In genomic region chr5:32104119-32104990, GRCm38 (mm10) we compare ENCODE assay signal across 13 mouse cellular contexts. TPM values are rescaled to one million over a fixed set of nuclear protein-coding genes. Genes with fewer than 3 reads are reported as not detected.
A peak's percentile ranks its signal among the peaks of the same experiment; 100 is the strongest.
DNase-seq lines count a peak whose midpoint lies in the region; ATAC-seq and TF ChIP-seq lines count a peak whose summit lies in the region.
"Had no signal": no experiment of that assay in that cellular context is flagged by ENCODE, and none has a peak within 500 bp of the region (broad histone marks: within the 10 kb centered on the region; RNA-seq: fewer than 3 reads in every experiment).

No protein-coding gene starts in this region.

- 85% methylated on average over 12 of the region's 12 CpGs for WGBS in stomach, embryonic 16.5 days
- 84% methylated on average over 12 of the region's 12 CpGs for WGBS in stomach, postnatal 0 days
- WGBS in intestine, postnatal 0 days: 80% methylated on average over 12 of the region's 12 CpGs
- 87% methylated on average over 12 of the region's 12 CpGs for WGBS in forebrain, embryonic 12.5 days

- no peak for TF ChIP-seq CTCF in stomach, postnatal 0 days (IDR thresholded peaks at IDR 0.05; ENCODE audit: low read depth)
- TF ChIP-seq CTCF in intestine, postnatal 0 days (IDR thresholded peaks at IDR 0.05; ENCODE audit: low read depth): no peak

- H3K4me1 ChIP-seq in stomach, embryonic 16.5 days (ENCODE audit: control insufficient read depth, insufficient read depth, low read length): peaks cover 17% of the 10 kb centered on the region
- H3K4me1 ChIP-seq in stomach, postnatal 0 days (replicated peaks; ENCODE audit: control insufficient read depth, insufficient read depth): no peaks in the 10 kb centered on the region
- peaks cover 4% of the 10 kb centered on the region; the same call in 1 of the 2 replicates for H3K4me1 ChIP-seq in intestine, postnatal 0 days (replicated peaks; ENCODE audit: control insufficient read depth, insufficient read depth, low read length)
- H3K4me1 ChIP-seq in forebrain, embryonic 12.5 days: peaks cover 6% of the 10 kb centered on the region

- H3K36me3 ChIP-seq in stomach, embryonic 16.5 days (ENCODE audit: control insufficient read depth, insufficient read depth, low read length): no peaks in the 10 kb centered on the region
- H3K36me3 ChIP-seq in stomach, postnatal 0 days (ENCODE audit: control insufficient read depth, insufficient read depth, low read length): no peaks in the 10 kb centered on the region
- H3K36me3 ChIP-seq in intestine, postnatal 0 days (ENCODE audit: control insufficient read depth, insufficient read depth): no peaks in the 10 kb centered on the region
- H3K36me3 ChIP-seq in forebrain, embryonic 12.5 days (replicated peaks): no peaks in the 10 kb centered on the region
- H3K36me3 ChIP-seq: embryonic facial prominence, embryonic 15.5 days; limb, embryonic 15.5 days; midbrain, embryonic 13.5 days; stomach, embryonic 15.5 days had no signal

- H3K9ac ChIP-seq in stomach, embryonic 16.5 days (ENCODE audit: low read length): no peak overlapping the region
- no peak overlapping the region for H3K9ac ChIP-seq in stomach, postnatal 0 days (ENCODE audit: low read length)
- H3K9ac ChIP-seq in intestine, postnatal 0 days (ENCODE audit: low read depth, low read length): no peak overlapping the region
- H3K9ac ChIP-seq in forebrain, embryonic 12.5 days: no peak overlapping the region
- H3K9ac ChIP-seq: embryonic facial prominence, embryonic 15.5 days; limb, embryonic 15.5 days; midbrain, embryonic 13.5 days; stomach, embryonic 15.5 days had no signal

- intact Hi-C loops in heart, postnatal 25 days (cut with DNase I): no loop called here

- no peak overlapping the region for H3K4me3 ChIP-seq in stomach, embryonic 16.5 days (replicated peaks; ENCODE audit: low read length)
- no peak overlapping the region for H3K4me3 ChIP-seq in stomach, postnatal 0 days (ENCODE audit: low read depth, low read length)
- H3K4me3 ChIP-seq in intestine, postnatal 0 days (ENCODE audit: low read depth, low read length): no peak overlapping the region
- H3K4me3 ChIP-seq in forebrain, embryonic 12.5 days (replicated peaks): no peak overlapping the region
- H3K4me3 ChIP-seq: embryonic facial prominence, embryonic 15.5 days; limb, embryonic 15.5 days; midbrain, embryonic 13.5 days; stomach, embryonic 15.5 days had no signal

- no peak for DNase-seq in stomach, postnatal 0 days (ENCODE audit: low spot score)
- peak; percentile 77 for DNase-seq in cerebellum, adult 9-11 months
- DNase-seq in naive thymus-derived CD4-positive, alpha-beta T cell, adult 2 months (ENCODE audit: low read depth): peak; percentile 89
- DNase-seq in adrenal gland, postnatal 10 days: no peak
- DNase-seq in heart, postnatal 25 days (ENCODE audit: low spot score): no peak
- DNase-seq: kidney, postnatal 4 days had no signal

- no peaks in the 10 kb centered on the region for H3K27me3 ChIP-seq in stomach, embryonic 16.5 days (ENCODE audit: control insufficient read depth, insufficient read depth, low read length)
- H3K27me3 ChIP-seq in stomach, postnatal 0 days (ENCODE audit: control insufficient read depth, insufficient read depth, low read length): no peaks in the 10 kb centered on the region
- H3K27me3 ChIP-seq in intestine, postnatal 0 days (replicated peaks; ENCODE audit: control insufficient read depth, insufficient read depth, low read length): no peaks in the 10 kb centered on the region
- H3K27me3 ChIP-seq in forebrain, embryonic 12.5 days: no peaks in the 10 kb centered on the region
- H3K27me3 ChIP-seq: embryonic facial prominence, embryonic 15.5 days; limb, embryonic 15.5 days; midbrain, embryonic 13.5 days; stomach, embryonic 15.5 days had no signal

- H3K9me3 ChIP-seq in stomach, embryonic 16.5 days (replicated peaks; ENCODE audit: control insufficient read depth, low read length): no peaks in the 10 kb centered on the region
- no peaks in the 10 kb centered on the region for H3K9me3 ChIP-seq in stomach, postnatal 0 days (ENCODE audit: control insufficient read depth, low read length)
- H3K9me3 ChIP-seq in intestine, postnatal 0 days (ENCODE audit: control insufficient read depth): no peaks in the 10 kb centered on the region
- H3K9me3 ChIP-seq in forebrain, embryonic 12.5 days: no peaks in the 10 kb centered on the region
- H3K9me3 ChIP-seq: embryonic facial prominence, embryonic 15.5 days; limb, embryonic 15.5 days; midbrain, embryonic 13.5 days; stomach, embryonic 15.5 days had no signal

- no peak for TF ChIP-seq EP300 in stomach, postnatal 0 days (optimal IDR thresholded peaks at IDR 0.05)

- no peak overlapping the region for H3K4me2 ChIP-seq in stomach, embryonic 16.5 days (ENCODE audit: low read depth, low read length)
- no peak overlapping the region for H3K4me2 ChIP-seq in stomach, postnatal 0 days (replicated peaks; ENCODE audit: low read depth)
- no peak overlapping the region for H3K4me2 ChIP-seq in intestine, postnatal 0 days (replicated peaks; ENCODE audit: low read depth)
- no peak overlapping the region for H3K4me2 ChIP-seq in forebrain, embryonic 12.5 days
- H3K4me2 ChIP-seq: embryonic facial prominence, embryonic 15.5 days; limb, embryonic 15.5 days; midbrain, embryonic 13.5 days; stomach, embryonic 15.5 days had no signal

- no peak for ATAC-seq in stomach, embryonic 16.5 days (ENCODE audit: insufficient read depth, low FRiP score)
- no peak for ATAC-seq in stomach, postnatal 0 days (ENCODE audit: low FRiP score, low TSS enrichment)
- ATAC-seq in intestine, postnatal 0 days: no peak
- ATAC-seq in forebrain, embryonic 12.5 days (ENCODE audit: low FRiP score): no peak
- ATAC-seq: midbrain, embryonic 13.5 days had no signal

- peak overlapping the region; percentile 87; the same call in 1 of the 2 replicates for H3K27ac ChIP-seq in stomach, embryonic 16.5 days (ENCODE audit: low read length)
- no peak overlapping the region for H3K27ac ChIP-seq in stomach, postnatal 0 days (replicated peaks)
- no peak overlapping the region for H3K27ac ChIP-seq in intestine, postnatal 0 days (ENCODE audit: low read depth, low read length)
- no peak overlapping the region for H3K27ac ChIP-seq in forebrain, embryonic 12.5 days
- H3K27ac ChIP-seq: limb, embryonic 15.5 days; midbrain, embryonic 13.5 days had no signal

RNA-seq across cellular contexts. Expression of gene Fosl2, which starts 31.2 kb away (rescaled TPM):
- 13.3 and 14.3 TPM in 2 replicates for polyA plus RNA-seq in stomach, embryonic 16.5 days (2015; fragmentation: Nextera tagmentation; extraction: Ambion mirVana)
- polyA plus RNA-seq in stomach, postnatal 0 days (2015; fragmentation: Nextera tagmentation; extraction: Ambion mirVana): 10.5 and 11.7 TPM in 2 replicates
- 100 to 1,000 TPM; 167 to 194 TPM for total RNA-seq in adrenal gland, postnatal 10 days (2021)
- 5.8 and 5.9 TPM in 2 replicates for polyA plus RNA-seq in intestine, postnatal 0 days (2015; fragmentation: Nextera tagmentation; extraction: Ambion mirVana)
- 10 to 100 TPM; 19.8 to 24.4 TPM for total RNA-seq in heart, postnatal 25 days (2021)
- polyA plus RNA-seq in forebrain, embryonic 12.5 days (2016; fragmentation: Nextera tagmentation; extraction: Ambion mirVana): 0.92 and 0.96 TPM in 2 replicates

Comparison
In these comparisons a context has a peak if more than half of its experiments do, and no peak if none do; other contexts are left out.
1. DNase-seq: peak in cerebellum, adult 9-11 months (single experiment) and naive thymus-derived CD4-positive, alpha-beta T cell, adult 2 months (single experiment); none in stomach, postnatal 0 days (single experiment), adrenal gland, postnatal 10 days (single experiment) and heart, postnatal 25 days (single experiment).